Mouse (Mus musculus) intestine, postnatal 0 days (tissue): Measurements from ENCODE around the gene Ccdc85b. TPM values are rescaled to one million over a fixed set of nuclear protein-coding genes. Genes with fewer than 3 reads are reported as not detected.
A peak's percentile ranks its signal among the peaks of the same experiment; 100 is the strongest.

Experiments
- ATAC-seq: fragments of 200-750 bp; cut with Nextera tagmentation; 2 replicates; pipeline ENCODE4 v1.8.0; 2017; ENCODE audit warnings: mild to moderate bottlenecking, moderate TSS enrichment, moderate library complexity
- H3K27ac ChIP-seq: fragments of 300-500 bp; sonication (generic); 2 replicates; pipeline ENCODE4 v1.5.1; 2014; ENCODE audit warnings: mild to moderate bottlenecking, low read depth, low read length, moderate library complexity
- H3K27me3 ChIP-seq: fragments of 300-500 bp; sonication (generic); replicated peaks from 2 replicates; pipeline ENCODE4 v1.6.1; 2014; ENCODE audit warnings: low read length, mixed read lengths; ENCODE audit not compliant: control insufficient read depth, insufficient read depth
- H3K36me3 ChIP-seq: fragments of 300-500 bp; sonication (generic); 2 replicates; pipeline ENCODE4 v1.6.1; 2014; ENCODE audit warnings: mild to moderate bottlenecking, moderate library complexity; ENCODE audit not compliant: control insufficient read depth, insufficient read depth
- H3K4me1 ChIP-seq: fragments of 300-500 bp; sonication (generic); replicated peaks from 2 replicates; pipeline ENCODE4 v1.6.1; 2014; ENCODE audit warnings: antibody characterized with exemption, low read length, mixed read lengths; ENCODE audit not compliant: control insufficient read depth, insufficient read depth
- H3K4me2 ChIP-seq: fragments of 300-500 bp; sonication (generic); replicated peaks from 2 replicates; pipeline ENCODE4 v1.6.1; 2014; ENCODE audit warnings: low read depth, mild to moderate bottlenecking, moderate library complexity
- H3K4me3 ChIP-seq: fragments of 300-500 bp; sonication (generic); 2 replicates; pipeline ENCODE4 v1.5.1; 2014; ENCODE audit warnings: low read depth, low read length
- H3K9ac ChIP-seq: fragments of 300-500 bp; sonication (generic); 2 replicates; pipeline ENCODE4 v1.6.1; 2014; ENCODE audit warnings: mild to moderate bottlenecking, low read depth, low read length
- H3K9me3 ChIP-seq: fragments of 300-500 bp; sonication (generic); 2 replicates; pipeline ENCODE4 v1.6.1; 2016; ENCODE audit warnings: mixed run types; ENCODE audit not compliant: control insufficient read depth
- CTCF ChIP-seq: sonication (generic); IDR thresholded peaks from 2 replicates; pipeline ENCODE4 v1.5.1; 2016; ENCODE audit warnings: low read depth, mild to moderate bottlenecking, control low read depth, antibody characterized with exemption, moderate library complexity
- WGBS: fragments of 180-500 bp; shearing (Covaris S2); extraction: QIAGEN DNeasy Blood & Tissue Kit; methylation state at CpG from one replicate; pipeline ENCODE4 v1.1.7; 2014; 5-methylcytosine and 5-hydroxymethylcytosine counted together
- polyA plus RNA-seq: library from polyadenylated mRNA; unstranded; fragments of >200 nt; fragmentation: Nextera tagmentation; extraction: Ambion mirVana; gene quantifications from 2 replicates; pipeline ENCODE4 v1.2.1, GENCODE M21; 2015

The Ccdc85b gene
- polyA plus RNA-seq, 1 experiment from 2014 or later: 7.3 TPM

DNA sequence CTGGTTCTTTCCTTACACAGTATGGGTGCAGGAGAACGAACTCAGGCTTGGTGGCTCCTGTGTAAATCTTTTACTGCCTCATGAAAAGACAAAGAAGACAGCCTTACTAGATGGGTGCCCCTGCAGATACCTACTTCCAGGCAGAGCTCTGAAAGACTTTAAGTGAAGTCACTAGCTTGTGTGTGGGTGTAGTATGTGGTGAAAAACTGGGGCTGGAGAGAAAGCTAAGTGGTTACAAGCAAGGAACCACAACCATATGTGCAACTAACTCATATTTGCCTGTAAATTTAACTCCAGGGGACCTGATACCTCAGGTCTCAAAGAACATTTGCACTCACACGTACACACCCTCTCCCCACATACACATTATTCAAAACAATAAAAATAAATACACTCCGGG, 2.2 kb upstream of the Ccdc85b start:
- TF ChIP-seq CTCF: no peak
- ATAC-seq: no peak
- Histone ChIP-seq H3K4me1 (peaks cover 4% of the 10 kb centered on the region; the same call in 1 of the 2 replicates), H3K36me3 (peaks cover 23% of the 10 kb centered on the region), H3K27ac (no peak overlapping the region), H3K27me3 (no peaks in the 10 kb centered on the region), H3K4me3 (peak overlapping the region; percentile 80), H3K9me3 (no peaks in the 10 kb centered on the region), H3K9ac (peak overlapping the region; percentile 78; the same call in 1 of the 2 replicates), H3K4me2 (peak overlapping the region; percentile 88)
- 21% methylated on average over 3 of the region's 3 CpGs for WGBS

DNA sequence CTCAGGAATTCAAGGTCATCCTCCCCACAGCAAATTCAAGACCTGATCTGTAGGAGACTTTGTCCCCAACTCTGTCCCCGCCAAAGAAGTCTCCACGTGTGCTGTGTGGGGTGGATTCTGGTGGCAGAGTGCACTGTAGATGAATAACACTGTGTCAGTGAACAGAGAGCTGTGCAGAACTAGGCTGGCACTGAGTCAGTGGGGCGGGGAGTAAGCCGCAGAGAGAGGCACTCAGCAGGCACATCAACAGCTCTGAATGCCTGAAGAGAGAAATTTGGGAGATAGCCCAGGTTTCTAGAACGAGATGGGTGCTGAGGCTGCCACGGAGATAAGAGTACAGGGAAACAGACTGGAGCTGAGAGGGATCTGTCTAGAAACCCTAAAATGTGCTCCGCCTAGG, 1.3 kb upstream of the Ccdc85b start:
- no peaks in the 10 kb centered on the region for H3K27me3 ChIP-seq
- H3K4me1 ChIP-seq: peaks cover 4% of the 10 kb centered on the region; the same call in 1 of the 2 replicates
- no peak for TF ChIP-seq CTCF
- no peak overlapping the region for H3K9ac ChIP-seq
- H3K27ac ChIP-seq: no peak overlapping the region
- no peak overlapping the region for H3K4me3 ChIP-seq
- WGBS: 59% methylated on average over 7 of the region's 7 CpGs
- H3K9me3 ChIP-seq: no peaks in the 10 kb centered on the region
- H3K4me2 ChIP-seq: no peak overlapping the region
- peaks cover 21% of the 10 kb centered on the region for H3K36me3 ChIP-seq
- no peak for ATAC-seq

DNA sequence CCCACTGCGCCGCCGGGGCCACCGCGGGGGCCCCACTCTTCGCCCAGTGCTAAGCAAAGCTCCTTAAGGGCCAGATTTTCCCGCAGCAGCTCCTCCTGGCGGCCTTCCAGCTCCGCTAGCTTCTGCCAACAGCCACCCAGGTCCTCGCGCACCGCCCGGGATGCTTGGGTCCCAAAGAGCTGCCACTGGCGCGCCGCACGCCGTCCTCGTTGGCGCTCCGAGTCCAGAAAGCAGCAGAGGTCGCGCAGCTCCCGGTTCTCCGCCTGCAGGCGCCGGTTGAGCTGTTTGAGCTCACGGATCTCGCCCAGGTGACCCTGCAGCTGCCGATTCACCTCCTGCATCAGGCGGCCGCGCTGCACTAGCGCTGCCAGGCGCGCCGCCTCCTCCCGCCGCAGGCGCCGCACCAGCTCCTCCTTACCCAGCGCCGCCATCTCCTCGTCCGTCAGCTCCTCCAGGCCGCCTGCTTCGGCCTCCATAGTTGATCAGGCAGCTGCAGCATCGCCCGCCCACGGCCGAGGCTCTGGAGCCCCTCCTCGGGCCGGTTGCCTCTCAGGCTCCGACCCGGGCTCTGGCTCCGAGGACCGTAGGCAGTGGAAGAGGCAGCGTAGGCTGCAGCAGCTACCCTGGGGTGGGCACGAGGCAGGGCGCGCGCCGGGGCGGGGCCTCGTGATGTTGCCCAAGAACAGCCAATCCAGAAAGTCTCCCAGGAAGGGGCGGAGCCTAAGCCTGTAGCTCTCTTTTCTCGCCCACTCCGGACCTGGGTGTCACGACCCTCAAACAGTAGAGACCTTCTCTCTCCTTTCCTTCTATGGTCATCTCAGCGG, 560 bp downstream of the Ccdc85b start:
- peak overlapping the region; percentile 76 for H3K9ac ChIP-seq
- H3K36me3 ChIP-seq: peaks cover 6% of the 10 kb centered on the region; the same call in 1 of the 2 replicates
- under 1% methylated on average over 67 of the region's 70 CpGs for WGBS
- no peaks in the 10 kb centered on the region for H3K9me3 ChIP-seq
- H3K27me3 ChIP-seq: no peaks in the 10 kb centered on the region
- peak overlapping the region; percentile 98 for H3K4me2 ChIP-seq
- H3K27ac ChIP-seq: peak overlapping the region; percentile 84
- peak overlapping the region; percentile 74 for H3K4me3 ChIP-seq
- peaks cover 4% of the 10 kb centered on the region; the same call in 1 of the 2 replicates for H3K4me1 ChIP-seq
- peak; percentile 54 for TF ChIP-seq CTCF
- ATAC-seq: peak; percentile 74

DNA sequence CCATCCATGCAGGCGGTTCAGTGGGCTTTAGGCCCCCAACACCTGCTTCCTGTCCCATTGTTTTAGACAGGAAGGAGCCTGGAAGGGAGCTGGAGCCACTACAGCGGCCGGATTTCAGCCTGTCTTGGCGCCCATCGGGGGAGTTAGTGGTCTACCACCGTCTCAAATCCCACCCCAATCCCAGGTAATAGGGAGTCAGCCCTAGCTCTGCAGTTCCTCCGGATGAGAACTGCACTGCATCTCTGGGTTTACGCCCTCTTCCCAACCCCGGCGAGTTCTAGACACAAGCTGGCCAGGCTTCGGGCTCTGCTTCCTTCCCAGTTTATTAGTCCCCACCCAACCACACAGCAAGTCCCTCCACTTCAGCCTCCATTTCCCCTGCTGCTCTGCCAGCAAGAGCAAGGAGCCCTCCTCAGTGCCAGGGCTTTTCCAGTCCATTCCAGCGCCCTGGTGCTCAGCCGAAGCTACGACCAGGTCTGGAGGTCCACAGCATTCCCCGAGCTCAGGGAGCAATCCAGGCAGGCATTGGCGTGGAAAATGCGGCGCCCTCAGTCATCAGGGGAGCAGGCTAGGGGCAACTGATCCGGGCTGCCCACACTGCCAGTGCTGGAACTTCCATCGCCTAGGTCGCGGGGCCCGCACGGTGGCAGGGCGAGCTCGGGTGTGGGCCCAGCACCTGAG, 1.3 kb downstream of the Ccdc85b start:
- 6% methylated on average over 23 of the region's 26 CpGs for WGBS
- peaks cover 6% of the 10 kb centered on the region; the same call in 1 of the 2 replicates for H3K36me3 ChIP-seq
- H3K4me2 ChIP-seq: peak overlapping the region; percentile 98
- TF ChIP-seq CTCF: no peak
- no peaks in the 10 kb centered on the region for H3K27me3 ChIP-seq
- peak overlapping the region; percentile 84 for H3K27ac ChIP-seq
- H3K9me3 ChIP-seq: no peaks in the 10 kb centered on the region
- ATAC-seq: no peak
- peak overlapping the region; percentile 76 for H3K9ac ChIP-seq
- H3K4me3 ChIP-seq: peak overlapping the region; percentile 74
- H3K4me1 ChIP-seq: peaks cover 4% of the 10 kb centered on the region; the same call in 1 of the 2 replicates

DNA sequence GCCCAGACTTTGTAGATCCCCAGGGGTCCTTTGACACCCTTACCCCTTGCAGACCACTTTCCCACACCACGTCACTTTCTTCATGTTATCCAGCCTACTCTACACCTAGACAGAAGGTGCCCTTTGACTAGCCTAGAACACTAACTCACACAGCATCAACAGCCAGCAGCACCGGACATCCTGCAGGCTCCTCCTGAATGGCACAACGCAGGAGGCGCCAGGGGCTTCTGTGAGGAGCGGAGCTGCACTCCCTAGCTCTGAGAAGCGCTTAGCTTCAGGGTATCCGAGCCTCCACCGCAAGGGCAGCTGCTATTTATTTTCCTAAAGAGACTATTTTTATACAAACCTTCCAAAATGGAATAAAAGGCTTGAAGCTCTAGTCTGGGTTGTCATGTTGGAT, 2.1 kb downstream of the Ccdc85b start:
- Histone ChIP-seq H3K4me1 (peaks cover 4% of the 10 kb centered on the region; the same call in 1 of the 2 replicates), H3K4me2 (peak overlapping the region; percentile 98), H3K36me3 (peaks cover 6% of the 10 kb centered on the region; the same call in 1 of the 2 replicates), H3K9me3 (no peaks in the 10 kb centered on the region), H3K4me3 (peak overlapping the region; percentile 74), H3K27me3 (no peaks in the 10 kb centered on the region), H3K9ac (no peak overlapping the region), H3K27ac (no peak overlapping the region)
- no peak for ATAC-seq
- 65% methylated on average over 8 of the region's 8 CpGs for WGBS
- no peak for TF ChIP-seq CTCF

DNA sequence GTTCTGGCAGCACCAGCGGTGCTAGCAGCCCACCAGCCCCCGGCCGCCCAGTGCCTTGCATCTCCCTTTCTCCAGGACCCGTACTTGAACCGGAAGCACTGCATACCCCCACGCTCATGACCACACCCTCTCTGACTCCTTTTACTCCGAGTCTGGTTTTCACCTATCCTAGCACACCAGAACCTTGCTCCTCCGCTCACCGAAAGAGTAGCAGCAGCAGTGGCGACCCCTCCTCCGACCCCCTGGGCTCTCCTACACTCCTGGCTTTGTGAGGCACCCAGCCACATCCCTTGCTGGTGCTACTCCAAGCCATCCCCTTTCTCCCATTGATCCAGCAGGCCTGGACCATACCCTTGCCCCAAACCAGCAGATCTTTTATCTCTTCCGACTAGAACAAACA, 2.7 kb downstream of the Ccdc85b start:
- no peak for ATAC-seq
- H3K27ac ChIP-seq: no peak overlapping the region
- H3K4me1 ChIP-seq: peaks cover 2% of the 10 kb centered on the region; the same call in 1 of the 2 replicates
- H3K9ac ChIP-seq: peak overlapping the region; percentile 13; the same call in 1 of the 2 replicates
- 0 out of 2 replicates have a peak, but pooled peaks cover 5% of the 10 kb centered on the region for H3K27me3 ChIP-seq
- H3K9me3 ChIP-seq: no peaks in the 10 kb centered on the region
- H3K4me3 ChIP-seq: peak overlapping the region; percentile 74
- H3K36me3 ChIP-seq: peaks cover 6% of the 10 kb centered on the region; the same call in 1 of the 2 replicates
- no peak for TF ChIP-seq CTCF
- WGBS: 82% methylated on average over 12 of the region's 12 CpGs
- peak overlapping the region; percentile 98; the same call in 1 of the 2 replicates for H3K4me2 ChIP-seq
